Mouse (Mus musculus) urinary bladder, postnatal 4 days (tissue): ENCODE measurements around the gene Gm11549.
A peak's percentile ranks its signal among the peaks of the same experiment; 100 is the strongest.

ENCODE experiments used
- DNase-seq, 2 experiments: peaks; one replicate each; pipeline ENCODE4 v3.0.0; 2021 to 2022; ENCODE audit warnings: low spot score in 2 of 2

Gm11549 gene

DNA sequence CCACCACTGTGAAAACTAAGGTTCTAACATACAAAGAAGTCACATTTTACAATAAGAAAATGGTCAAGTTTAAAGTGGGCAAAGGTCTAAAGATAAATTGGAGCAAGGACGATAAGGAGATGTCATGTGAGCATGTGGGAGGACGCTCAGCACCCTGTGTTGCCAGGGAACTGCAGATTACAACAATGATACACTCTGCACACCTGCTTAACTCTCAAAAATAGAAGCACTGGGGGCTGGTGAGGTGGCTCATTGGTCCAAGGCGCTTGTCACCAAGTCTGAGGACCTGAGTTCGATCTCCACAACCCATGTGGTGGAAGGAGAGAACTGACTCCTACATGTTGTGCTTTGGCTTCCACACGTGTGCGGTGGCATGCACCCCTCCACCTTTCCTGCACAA lies 10.1 kb downstream of the Gm11549 start:
- DNase-seq = no peak

GRCm38 (mm10) chr3:36505809-36506735 lies 15.5 kb downstream of the Gm11549 start:
- no peak for DNase-seq

GRCm38 (mm10) chr3:36505306-36505705 lies 16.3 kb downstream of the Gm11549 start:
- no peak for DNase-seq

GRCm38 (mm10) chr3:36501546-36501945 lies 20.1 kb downstream of the Gm11549 start:
- DNase-seq = no peak

DNA sequence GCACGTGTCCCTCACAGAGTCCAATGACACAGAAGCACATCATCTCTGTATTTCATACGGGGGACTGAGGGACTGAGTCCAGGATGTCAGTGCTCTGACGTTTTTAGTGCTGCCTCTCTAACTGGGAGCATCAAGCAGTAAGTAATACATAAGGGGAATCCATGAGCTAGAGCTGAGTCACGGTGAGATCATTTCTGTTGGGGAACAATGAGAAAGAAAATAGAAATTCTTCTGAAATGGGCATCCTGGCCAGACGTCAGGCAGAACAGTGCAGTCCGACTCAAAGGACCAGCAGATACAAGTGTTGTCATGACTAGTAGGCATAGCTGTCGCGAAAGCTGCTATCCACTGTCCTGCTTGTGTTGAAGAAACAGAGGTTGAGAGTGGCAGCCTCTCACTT lies 20.6 kb downstream of the Gm11549 start:
- DNase-seq = no peak

- DNase-seq = peak in 1 of 2 experiments; percentile 51
Measured at GRCm38 (mm10) chr3:36499418-36499817, 22.2 kb downstream of the Gm11549 start.

GRCm38 (mm10) chr3:36498224-36498623 lies 23.4 kb downstream of the Gm11549 start:
- no peak for DNase-seq

GRCm38 (mm10) chr3:36496746-36497145 lies 24.9 kb downstream of the Gm11549 start:
- DNase-seq = peak; percentile 65 to 80

DNA sequence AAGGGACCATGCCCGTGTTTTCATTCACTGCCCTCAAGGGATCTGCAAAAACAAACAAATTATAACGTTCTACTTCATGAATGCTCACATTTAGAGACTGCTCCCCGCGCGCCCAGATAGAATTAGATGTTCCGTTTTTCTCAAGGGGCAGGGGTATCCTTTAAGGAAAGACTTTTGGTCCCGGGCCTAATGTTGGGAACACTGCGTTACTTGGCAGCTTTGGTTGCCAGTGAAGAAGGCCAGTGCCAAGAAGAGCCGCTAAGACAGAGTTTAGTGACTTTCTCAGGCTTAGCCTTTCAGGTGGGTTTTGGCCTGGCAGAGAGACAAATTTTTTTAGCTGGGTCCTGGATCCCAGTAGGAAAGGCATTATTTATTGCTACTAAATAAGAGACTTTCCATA lies 25.3 kb downstream of the Gm11549 start:
- DNase-seq = peak in 1 of 2 experiments; percentile 29

DNA sequence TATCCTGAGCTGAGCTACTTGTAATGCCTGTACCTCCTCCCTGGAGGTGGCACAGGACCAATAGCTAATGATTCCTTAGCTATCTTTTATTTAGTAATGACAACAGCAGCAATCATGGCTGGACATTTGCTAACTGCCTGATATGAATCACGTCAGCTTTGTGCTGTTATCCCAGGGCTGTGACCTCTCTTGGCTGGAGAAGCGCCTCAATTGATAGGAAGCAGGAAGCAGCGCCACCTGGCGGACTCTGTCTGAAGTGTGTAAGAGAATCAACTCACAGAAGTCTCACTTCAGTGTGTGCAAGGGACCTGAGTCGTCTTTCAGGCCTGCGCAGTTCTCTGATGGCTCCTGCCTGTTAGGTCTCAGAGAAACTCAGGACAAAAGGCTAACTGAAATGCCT lies 26.2 kb downstream of the Gm11549 start:
- DNase-seq = peak; percentile 76 to 92

DNA sequence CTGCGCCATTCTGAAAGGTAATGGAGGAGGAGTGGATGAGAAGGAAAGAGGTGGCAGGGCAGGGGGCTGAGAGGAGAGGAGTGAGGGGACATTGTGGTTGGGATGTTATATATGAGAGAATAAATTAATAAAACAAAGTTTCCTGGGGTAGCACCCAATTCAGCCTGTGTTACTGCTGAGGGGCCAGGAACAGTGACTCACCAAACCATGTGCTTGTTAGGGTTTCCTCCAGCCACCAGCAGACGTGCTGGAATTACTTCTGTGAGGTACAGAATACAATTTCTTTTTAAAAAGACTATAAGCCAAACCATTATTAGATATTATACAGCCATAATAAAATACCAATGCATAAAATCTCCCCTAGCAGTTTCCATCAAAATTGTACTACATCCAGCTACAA lies 27.0 kb downstream of the Gm11549 start:
- DNase-seq = no peak

GRCm38 (mm10) chr3:36493641-36494283 lies 27.9 kb downstream of the Gm11549 start:
- DNase-seq = no peak

- DNase-seq = no peak
Measured at GRCm38 (mm10) chr3:36492716-36493391, 28.8 kb downstream of the Gm11549 start.

DNA sequence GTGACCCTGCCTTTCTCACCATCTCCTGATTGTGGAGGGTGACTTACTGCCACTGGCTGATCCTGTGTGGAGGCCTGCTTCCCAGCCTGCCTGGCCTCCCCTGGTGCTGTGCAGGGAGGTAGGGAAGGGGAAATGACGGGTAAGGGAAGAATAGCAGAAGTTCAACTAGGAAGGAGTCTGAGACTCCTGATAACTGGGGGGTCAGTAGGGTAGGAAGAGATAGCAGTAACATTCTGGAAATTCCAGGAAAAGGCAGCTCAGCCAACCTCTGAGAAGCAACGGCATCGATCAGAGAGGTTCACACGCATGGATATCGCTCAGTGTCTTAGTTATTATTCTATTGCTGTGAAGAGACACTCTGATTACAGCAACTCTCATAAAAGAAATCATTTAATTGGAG lies 30.1 kb downstream of the Gm11549 start:
- DNase-seq = no peak

- no peak for DNase-seq
Measured at GRCm38 (mm10) chr3:36489590-36489910, 32.1 kb downstream of the Gm11549 start.

- no peak for DNase-seq
Measured at GRCm38 (mm10) chr3:36488899-36489589, 32.6 kb downstream of the Gm11549 start.

DNA sequence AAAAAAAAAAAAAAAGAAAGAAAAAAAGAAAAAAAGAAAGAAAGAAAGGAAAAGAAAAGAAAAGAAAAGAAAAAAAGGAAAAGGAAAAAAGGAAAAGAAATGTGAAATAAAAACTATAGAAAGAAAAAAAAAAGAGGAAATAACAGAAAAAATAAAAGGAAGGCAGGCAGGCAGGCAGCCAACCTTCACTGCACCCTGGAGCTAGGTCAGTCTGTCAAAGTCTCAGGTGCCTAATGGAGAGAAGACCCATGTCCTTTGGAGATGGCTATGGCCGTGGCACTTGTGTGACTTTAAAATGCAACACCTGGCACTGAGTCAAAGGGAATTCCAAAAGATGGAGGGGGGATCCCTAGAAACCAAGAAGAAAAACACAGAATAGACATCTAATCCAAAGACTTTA lies 33.2 kb downstream of the Gm11549 start:
- no peak for DNase-seq

GRCm38 (mm10) chr3:36486881-36487280 lies 34.7 kb downstream of the Gm11549 start:
- DNase-seq = no peak

DNA sequence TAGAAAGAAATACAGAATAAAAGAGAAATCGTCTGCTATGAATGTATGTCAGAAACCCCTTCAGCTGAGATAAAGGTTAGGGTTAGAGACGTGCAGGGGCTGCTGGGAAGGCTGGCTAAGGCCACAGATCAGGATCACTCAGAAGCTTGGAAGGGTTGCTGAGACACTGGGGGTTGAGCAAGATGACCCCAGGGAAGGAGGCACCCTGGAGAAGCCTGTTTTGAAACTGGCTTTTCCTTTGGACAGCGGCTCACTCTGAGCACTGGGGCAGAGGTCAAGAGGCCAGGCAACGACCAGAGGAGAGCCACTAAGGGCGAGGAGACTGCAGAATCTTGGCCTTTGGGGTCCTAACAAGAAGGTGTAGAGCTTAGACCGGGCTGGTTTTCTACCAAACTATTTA lies 35.4 kb downstream of the Gm11549 start:
- DNase-seq = no peak

DNA sequence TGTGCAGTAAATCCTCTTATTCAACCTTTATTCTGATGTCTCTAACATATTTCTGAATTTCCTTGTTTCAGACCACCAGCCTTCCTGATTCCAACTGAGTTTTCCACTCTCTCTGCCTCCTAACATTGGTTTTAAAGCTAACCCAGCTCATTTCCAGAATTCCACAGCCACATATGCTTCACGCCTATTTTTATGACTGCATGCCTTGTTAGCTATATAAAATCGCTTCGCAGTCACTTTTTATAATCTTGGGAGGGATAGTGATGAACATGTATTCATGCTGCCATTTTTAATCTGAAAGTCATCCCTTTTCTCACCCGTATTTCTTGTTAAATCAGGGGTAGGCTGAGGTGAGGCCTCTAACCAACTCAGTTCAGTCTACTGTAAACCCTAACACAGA lies 37.3 kb downstream of the Gm11549 start:
- DNase-seq = no peak

DNA sequence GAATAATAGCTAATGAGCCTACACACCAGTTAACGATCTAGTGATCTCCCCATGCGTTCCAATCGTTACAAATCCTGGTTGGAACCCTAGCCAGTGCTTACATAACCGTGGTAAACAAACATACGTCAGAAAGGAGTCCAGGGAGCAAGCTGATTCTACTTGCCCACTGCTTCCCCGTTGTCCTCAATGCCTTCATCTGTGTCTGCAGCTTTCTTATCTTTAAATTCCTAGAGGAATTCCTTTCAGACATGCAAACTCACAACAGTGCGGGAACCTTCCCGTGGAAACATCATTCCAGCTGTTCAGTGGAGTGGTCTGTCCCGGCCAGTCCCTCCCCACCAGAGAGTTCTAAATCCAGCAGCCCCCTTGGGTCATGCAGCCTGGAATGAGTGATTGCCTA lies 38.7 kb downstream of the Gm11549 start:
- no peak for DNase-seq

DNA sequence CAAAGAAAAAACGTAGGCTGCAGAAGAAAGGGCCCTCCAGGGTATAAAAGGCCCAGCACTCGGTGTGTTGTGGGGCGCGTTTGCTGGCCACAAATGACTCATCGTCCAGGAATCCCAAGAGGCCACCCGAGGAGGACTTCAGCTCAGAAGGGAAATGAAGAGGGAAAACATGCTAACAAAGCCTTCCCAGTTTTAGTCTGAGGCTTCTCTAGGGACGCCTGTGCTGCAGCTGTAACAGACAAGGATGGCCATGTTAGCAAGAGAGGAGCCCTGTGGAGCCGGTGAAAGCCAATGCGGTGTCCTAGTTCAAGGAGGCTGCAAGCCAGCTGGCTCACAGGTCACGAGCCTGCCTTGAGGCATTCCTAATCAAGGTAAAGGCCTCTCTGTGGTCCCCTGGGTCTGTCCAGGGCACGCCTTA lies 39.8 kb downstream of the Gm11549 start:
- peak in 1 of 2 experiments; percentile 64 for DNase-seq
